Mouse (Mus musculus): Measurements from ENCODE around the gene Ccser1.

Gene Ccser1

DNA sequence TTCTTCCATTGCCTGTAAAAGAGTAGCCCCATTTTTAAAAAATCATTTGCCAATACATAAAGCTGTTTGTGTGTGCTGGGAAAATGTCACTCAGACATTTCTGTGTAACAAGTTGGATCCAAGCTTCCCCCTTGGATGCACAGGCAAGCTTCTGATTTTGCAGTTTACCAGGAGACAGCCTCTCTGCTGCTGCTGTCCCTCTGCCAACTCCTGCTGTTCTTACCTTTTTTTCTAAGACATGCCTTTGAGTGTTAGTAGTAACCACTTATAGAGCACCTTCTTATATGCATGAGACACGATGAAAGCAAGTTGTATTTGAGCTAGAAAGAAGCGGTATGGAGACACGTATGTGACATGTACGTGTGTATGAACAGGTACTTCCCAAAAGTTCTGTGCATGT is 120.3 kb downstream of the Ccser1 start:
- DNase-seq (ENCODE audit: low spot score in 2 of 2), result no peak

DNA sequence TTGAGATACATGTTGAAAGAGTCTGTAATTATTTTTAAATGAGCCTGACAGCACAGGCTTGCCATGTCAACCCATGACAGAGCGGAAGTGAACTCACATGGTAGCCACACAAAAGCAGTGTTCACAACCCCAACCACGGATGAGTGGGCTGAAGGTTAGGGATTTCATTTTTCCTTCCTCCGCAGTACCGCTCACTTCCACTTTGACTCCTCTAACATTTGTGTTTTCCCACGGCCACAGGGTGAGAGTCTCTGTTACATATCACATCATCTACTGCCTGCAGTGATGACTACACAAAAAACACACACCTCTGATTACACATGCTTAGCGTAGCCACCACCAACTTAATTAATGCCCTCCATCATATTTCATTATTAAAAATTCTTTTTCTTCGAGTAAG is 120.9 kb downstream of the Ccser1 start:
- DNase-seq (ENCODE audit: low spot score in 2 of 2), result no peak

DNA sequence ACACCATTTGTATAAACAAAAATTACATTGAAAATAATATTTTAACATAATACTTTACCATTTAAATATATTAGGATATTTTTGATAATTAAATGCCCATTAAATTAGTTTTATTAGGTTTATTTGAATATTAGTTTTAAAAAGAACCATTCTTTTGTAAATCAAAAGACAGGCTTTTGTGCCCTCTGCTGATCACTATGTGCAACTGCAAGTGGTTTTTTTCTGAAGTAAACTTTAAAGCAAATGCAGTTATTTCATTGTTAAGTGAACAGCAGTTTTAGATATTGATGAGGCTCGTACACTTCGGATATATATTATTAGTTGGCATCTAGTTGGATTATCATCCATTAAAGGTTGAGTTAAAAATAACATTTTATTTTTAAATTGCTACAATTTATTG is 121.5 kb downstream of the Ccser1 start:
- no peak for DNase-seq (ENCODE audit: low spot score in 2 of 2)

DNA sequence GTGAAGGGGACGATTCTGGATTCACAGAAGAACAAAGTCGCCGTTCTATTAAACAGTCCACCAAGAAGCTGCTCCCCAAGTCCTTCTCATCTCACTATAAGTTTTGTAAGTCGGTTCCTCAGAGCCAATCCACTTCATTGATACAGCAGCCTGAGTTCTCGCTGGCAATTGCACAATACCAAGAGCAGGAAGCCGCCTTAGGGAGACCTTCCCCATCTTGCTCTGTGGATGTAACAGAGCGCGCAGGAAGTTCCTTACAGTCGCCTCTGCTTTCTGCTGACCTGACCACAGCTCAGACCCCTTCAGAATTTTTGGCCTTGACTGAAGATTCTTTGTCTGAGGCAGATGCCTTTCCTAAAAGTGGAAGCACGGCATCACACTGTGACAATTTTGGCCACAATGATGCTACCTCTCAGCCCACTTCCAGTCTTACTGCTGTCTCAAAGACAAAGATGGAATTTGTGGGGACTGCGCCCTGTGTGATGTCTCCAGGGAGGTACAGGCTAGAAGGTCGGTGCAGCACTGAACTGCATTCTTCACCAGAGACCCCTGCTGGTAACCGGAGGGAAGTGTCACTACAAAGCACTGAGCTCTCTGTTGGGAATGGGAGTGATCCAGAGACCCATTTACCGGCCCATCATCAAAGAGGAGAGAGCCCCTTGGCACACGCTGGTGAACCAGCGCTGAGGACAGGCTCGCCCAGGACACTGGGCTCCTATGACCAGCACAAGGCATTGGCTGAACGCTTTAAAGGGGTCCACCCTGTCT is 131.4 kb downstream of the Ccser1 start:
- DNase-seq (ENCODE audit: low spot score in 2 of 2), result no peak

DNA sequence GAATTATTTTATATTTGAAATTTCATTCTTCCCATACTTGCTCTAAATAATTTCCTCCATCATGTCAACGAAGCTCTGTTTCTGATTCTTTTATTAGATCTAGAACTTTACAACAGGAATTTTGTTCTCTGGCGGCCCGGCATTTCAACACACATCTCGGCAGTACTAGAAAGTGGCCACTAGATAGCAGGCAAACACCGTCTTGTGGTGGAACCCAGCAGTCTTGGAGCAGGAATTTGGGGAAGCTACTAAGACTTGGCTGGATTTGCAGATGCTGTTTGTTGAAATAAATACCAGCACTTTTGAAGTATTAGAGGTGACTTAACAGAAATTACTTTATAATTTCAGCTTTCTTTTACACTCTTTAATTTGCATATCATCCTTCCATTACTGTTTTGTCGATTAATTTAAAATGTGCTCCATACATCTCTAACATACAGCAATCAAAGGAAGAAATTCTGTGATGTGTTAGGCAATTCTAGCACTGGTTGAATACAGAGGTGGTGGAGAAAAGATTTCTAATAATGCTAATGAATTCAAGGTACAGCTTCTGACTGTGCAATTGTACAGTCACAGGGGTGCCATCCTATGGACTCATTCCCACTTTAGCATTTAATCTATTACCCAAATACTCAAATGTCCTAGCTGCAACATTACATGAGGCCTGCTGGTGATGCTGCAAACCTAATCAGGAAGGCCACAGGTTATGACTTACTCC is 135.9 kb downstream of the Ccser1 start:
- DNase-seq (ENCODE audit: low spot score in 2 of 2), result no peak

DNA sequence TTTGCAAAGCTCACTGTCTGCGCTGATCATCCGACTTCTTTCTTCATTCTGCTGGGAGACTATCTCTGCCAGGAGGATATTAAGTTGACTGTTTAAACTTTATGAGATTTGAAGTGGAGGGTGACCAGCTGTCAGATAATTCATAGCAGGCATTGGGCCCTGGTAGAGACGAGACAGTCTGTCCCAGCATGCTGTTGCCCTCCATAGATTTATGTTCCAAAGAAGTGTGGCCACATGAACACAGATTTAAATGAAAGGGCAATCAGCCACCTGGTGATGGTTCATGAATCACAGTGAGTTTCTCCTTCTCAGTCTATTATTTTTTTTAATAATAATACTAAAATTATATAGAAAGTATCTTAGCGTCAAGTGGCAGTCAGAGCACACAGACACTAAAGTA is 140.7 kb downstream of the Ccser1 start:
- no peak for DNase-seq (ENCODE audit: low spot score in 2 of 2)

DNA sequence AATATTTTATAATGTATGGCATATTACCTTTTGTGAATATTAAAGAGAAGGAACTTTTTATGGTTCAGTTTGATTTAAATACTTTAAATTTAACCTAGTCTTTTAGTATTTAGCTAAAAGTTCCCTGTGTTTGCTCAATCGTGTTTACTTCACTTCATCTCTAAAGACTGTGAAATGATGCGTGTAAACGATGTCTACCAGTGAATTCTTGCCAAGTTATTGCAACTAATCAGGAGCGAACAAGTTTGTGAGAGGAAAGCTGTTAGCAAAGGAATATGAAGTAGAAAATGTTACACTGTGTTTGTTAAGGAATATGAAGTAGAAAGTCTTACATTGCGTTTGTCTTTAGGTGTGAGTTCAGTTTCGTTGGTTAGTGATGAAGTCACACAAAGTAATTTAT is 142.2 kb downstream of the Ccser1 start:
- DNase-seq (ENCODE audit: low spot score in 2 of 2), result no peak

DNA sequence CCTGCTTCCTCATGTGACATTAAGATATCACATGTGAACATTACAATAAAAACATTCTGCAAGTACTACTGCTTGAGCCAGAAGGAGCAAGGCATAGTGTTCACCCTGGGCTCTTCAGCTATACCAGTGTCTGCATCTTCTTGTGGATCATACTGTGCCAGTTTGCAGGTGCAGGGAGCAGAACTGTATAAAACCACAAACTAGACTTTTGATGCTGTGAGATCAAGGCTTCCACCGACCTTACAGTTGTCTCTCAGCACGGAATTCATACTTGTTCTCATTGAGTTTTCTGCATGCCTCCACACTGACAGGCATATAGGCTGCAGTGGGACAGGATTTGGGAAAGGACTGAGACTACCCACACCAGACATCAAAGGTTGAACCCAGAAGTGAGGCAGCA is 146.0 kb downstream of the Ccser1 start:
- DNase-seq (ENCODE audit: low spot score in 2 of 2), result no peak

DNA sequence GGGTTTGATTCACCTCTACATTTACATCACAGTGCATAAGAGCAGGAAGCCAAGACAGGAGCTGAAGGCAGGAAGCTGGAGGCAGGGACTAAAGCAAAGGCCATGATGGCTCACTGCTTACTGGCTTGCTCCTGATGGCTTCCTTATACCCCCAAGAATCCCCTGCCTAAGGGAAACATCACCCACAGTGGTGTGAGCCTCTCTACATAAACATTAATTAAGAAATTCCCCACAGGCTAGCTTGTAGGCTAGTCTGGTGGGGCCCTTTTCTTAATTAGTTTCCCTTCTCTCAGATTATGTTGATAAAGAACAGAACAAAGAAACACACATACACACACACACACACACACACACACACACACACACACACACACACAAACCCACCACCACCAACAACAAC is 148.9 kb downstream of the Ccser1 start:
- DNase-seq (ENCODE audit: low spot score in 2 of 2), result no peak

DNA sequence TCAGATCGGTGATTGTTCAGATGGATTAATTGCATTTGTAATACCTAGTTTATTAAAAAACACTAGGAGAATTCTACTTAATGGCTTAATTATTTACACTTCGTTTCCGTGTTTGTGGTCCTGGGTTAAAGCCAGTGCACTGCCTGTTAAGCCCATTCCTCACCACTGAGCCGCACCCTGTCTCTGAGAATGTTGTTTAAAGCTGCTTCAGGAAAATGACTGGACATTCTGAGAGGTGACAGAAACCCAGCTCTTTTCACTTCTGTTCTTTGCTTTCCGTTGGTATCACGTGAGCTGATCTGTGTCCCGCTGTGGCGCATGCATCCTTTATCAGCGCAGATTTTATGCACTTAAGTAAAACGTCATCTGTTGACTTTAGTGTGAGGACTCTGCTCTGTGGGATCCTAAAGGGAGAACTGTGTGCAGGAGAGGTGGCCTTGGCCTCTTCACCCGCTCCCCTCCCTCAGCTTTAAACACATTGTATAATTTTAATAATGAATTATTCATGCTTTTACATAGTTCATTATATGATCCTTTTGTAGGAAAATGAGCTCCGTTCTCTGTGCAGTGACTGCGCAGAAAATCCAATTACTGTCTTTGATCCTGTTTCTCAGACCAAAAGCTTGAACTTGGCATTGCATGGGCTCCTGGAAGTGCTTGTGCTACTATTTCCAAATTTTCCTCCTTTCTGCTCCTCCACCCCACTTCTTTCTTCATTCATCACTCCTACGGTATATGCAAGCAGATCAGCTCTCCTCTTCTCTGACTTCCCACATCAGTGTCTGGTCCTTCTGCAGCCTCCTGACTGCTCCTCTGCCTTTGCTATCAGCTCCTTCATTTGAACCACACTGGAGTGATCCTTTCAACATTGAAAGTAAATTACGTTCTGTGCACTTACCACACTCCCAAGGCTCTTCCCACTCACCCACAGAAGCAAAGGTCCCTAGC is 149.7 kb downstream of the Ccser1 start:
- no peak for DNase-seq (ENCODE audit: low spot score in 2 of 2)

DNA sequence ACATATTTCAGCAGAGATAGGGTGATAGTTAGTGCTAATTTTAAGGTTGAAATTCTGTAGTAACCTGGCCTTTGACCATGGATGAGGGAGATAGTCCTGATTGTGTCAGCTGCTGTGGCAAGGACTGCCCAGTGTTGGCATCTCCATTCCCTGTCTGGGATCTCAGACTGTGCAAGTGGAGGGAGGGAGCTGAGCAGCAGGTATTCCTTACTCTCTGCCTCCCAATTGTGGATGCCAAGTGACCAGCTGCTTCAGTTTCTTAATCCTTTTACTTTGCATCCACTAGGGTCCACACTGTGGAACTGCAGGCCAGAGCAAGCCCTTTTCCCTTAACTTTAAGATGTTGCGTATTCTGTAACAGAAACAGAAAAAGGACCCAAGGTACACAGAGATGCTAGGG is 154.3 kb downstream of the Ccser1 start:
- DNase-seq (ENCODE audit: low spot score in 2 of 2), result no peak

DNA sequence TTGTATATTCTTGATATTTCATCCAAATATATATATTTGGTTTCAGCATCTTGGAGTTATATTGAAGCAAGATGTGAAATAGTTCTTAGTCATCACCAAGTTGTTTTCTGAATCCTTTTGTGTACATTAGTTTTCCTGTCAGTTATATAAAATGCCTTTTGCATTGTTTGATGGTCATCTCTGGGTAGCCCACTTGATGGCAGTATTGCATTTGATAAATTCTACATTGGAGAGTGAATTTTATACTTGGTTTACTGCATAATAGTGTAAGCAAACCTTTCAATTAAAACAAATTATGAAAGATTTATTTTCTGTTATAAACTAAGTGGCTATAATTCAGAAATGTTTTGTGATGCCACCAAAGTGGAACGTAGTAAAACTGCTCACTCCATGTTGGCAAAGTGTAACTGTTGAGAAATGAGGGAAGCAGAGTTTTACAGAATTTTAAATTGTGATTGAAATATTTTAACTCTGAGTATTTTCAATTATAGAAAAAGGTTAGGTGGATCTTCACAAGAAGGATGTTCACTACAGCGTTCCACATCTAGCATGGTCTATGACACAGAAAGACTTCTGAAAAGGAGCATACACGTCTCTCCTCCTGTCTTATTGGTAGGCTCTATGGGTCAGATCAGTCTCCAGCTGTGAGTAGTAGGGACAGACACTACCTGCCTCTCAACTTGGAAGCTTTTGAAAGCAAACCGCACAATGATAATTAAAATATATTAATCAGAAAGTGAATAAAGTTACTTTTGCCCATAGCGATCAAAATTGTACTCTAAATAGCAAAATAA is 167.1 kb downstream of the Ccser1 start:
- no peak for DNase-seq (ENCODE audit: low spot score in 2 of 2)

DNA sequence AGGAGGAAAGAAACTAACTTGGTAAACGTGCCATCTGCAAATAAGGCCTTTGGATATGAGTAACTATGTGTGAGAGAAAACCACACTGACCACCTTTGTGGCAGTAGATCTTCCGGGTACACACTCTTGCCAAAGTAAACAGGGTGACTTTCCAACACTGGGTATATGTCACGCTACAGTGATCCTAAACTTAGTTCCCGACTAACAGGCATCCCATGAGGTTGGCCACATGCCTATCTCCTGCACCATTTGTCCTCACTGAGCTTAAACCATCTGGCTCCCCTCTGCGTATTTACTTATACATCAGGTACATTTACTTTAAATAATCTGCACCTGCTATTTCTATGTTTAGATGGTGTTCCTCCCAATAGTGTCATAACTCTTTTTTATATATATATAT is 183.6 kb downstream of the Ccser1 start:
- DNase-seq (ENCODE audit: low spot score in 2 of 2), result no peak

DNA sequence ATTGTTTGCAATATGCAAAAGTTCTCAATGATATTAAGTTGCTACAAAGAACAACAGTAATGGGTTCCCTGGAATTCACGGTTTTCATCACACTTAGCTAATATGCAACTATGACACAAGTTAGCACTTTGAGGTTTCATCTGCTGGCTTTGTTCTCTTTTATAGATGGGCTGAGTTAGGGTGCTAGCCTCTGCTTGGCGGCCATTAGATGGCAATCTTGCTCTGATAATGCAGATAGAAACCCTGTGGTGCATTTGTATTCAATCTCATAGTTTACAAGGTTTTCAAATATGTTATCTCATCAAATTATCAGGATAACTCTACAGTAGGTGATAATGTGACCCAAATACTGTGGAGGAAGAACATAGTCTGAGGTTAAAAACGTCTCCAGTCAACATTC is 202.4 kb downstream of the Ccser1 start:
- DNase-seq (ENCODE audit: low spot score in 2 of 2), result no peak

DNA sequence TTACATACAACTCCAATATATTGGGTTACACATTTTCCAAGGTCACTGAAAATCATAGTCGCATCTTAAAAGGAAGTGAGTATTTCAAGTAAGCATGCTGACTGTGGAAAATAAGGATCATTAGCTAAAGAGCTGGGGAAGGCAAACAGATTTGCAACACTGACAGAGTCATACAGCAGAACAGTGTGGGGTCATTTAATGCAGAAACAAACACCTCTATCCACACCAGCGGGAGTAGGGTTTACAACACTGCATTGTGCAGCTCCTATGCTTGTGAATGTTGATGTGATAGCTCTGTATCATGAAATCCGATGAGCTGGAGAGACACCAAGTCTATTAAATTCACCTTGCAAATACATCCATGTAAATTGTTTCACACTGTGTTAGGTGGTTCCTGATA is 202.9 kb downstream of the Ccser1 start:
- no peak for DNase-seq (ENCODE audit: low spot score in 2 of 2)

DNA sequence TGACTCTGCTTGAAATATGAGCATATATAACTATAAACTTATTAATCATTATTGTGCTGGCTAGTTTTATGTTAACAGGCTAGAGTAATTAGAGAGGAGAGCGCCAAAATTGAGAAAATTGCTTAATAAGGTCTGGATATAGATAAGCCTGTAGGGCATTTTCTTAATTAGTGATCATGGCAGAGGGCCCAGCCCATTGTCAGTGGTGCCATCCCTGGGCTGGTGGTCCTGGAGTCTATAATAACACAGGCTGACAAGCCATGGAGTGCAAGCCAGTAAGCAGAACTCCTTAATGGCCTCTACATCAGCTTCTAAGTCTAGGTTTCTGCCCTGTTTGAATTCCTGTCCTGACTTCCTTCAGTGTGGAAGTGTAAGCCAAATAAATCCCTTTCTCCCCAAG is 206.9 kb downstream of the Ccser1 start:
- DNase-seq (ENCODE audit: low spot score in 2 of 2), result no peak

DNA sequence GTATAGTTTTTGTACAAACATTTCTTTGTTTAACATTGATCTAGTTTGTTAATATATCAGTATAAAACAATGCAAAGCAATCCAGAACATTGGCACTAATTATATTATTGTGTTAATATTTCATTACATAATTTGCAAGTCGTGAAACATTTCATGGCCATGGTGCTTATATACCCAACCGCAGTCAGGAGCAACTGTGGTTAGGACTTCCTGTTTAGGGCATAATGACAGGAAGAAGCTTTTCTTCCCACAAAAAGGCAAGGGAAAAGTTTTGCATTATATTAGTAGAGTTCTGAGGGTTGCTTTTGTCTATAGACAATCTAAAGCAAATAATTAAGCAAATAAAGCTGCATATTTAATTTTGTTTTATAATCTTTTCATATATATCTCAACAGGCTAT is 247.4 kb downstream of the Ccser1 start:
- DNase-seq (ENCODE audit: low spot score in 2 of 2), result no peak

DNA sequence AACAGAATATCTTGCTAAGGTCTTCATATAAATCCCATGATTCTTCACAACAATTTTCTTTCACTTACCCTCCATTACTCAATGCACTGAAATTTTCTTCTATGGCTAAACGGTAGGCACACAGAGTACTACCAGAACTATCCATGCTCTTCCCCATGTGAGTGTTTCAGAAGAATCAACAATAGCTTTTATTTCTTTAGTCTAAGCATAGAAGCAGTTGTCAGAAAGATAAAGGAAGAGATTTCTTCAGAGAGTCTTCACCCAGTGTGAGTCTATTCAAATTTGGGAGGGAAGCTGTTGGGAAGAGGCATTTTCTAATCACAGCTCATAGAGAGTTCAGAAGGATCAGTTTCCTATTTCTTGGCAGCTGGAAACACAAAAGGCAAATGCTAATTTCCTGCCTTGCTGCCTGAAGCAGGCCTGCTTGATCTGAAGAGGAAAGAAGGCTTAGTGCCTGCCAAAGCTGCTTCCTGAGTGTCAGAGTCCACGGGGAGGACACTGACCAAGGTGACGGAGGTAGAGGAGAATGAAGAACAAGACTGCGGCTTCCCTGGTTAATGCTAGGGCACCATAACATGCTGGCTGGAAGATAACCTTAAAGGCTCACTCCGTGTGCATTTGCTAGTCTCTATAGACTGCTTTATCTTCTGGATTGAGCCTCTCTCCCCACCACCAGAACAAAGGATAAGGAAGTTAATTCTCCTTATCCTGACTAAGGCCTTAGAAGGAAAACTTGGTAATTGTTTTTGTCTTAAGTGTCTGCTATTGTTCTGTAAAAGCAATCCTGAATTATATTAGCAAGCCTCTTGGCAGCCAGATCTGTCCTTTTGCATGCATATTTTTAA is 251.0 kb downstream of the Ccser1 start:
- DNase-seq (ENCODE audit: low spot score in 2 of 2), result no peak

DNA sequence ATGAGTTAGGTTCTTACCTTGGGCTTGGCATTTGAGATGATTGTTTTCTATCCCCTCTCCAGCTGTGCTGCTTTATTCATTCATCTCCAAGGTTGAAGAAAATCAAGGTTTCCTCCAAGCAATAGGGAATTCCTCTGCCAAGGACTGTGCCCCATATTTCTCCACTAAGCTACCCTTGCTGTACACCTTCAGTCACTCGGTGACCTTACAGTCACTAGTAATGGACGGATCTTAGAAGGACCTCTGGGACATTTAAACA is 251.5 kb downstream of the Ccser1 start:
- no peak for DNase-seq (ENCODE audit: low spot score in 2 of 2)

DNA sequence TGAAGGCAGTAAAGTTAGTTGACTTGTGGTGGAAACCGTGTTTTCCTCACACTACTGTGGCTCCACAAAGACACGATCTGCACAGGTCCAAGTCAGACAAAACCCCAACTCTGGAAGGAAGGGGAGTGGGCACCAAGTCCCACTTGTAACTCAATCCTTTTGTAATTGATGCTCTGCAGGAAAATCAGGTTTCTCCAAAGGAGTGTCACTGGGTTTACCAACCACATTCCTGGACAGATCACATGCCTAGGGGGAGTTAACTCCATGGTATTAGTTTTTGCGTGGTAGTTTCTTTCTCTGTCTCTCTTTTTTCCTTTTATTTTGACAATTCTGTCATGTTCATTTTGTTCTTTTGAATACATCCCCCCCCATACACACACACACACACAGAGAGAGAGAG is 252.0 kb downstream of the Ccser1 start:
- DNase-seq (ENCODE audit: low spot score in 2 of 2), result no peak

DNA sequence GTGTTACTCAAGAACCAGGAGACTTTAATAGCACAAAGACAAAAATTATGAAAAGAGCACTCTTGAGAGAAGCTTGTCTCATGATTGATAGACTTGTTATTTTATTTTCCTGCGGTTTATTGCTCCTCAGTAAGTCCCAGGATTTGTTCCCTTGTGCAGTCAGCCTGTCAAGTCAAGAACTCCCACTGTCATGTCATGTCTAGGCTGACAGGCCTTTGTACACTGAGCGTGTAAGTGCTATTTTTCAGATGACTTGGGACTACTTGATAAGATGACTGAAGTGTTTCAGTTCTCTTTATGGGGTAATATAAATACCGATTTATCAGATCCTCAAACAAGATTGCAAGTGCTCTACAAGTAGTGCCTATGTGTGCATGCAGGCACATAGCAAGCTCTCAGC is 252.6 kb downstream of the Ccser1 start:
- no peak for DNase-seq (ENCODE audit: low spot score in 2 of 2)

Measured in spleen, postnatal 14 days (tissue).